Mouse (Mus musculus) heart, embryonic 13.5 days (tissue): ENCODE data around the gene Gys1. TPM values are rescaled to one million over a fixed set of nuclear protein-coding genes. Genes with fewer than 3 reads are reported as not detected.

Experiments
- ATAC-seq: fragments of 200-750 bp; cut with Nextera tagmentation; 2 replicates; pipeline ENCODE4 v1.8.0; 2017; ENCODE audit warnings: moderate TSS enrichment; ENCODE audit not compliant: insufficient number of reproducible peaks, low FRiP score, low TSS enrichment; ENCODE audit errors: extremely low read depth
- H3K27ac ChIP-seq: fragments of 300-500 bp; sonication (generic); replicated peaks from 2 replicates; pipeline ENCODE4 v1.5.1; 2015; ENCODE audit warnings: moderate library complexity, mild to moderate bottlenecking, inconsistent platforms
- H3K27me3 ChIP-seq: fragments of 300-500 bp; sonication (generic); replicated peaks from 2 replicates; pipeline ENCODE4 v1.6.1; 2015; ENCODE audit warnings: mild to moderate bottlenecking, inconsistent platforms
- H3K36me3 ChIP-seq: fragments of 300-500 bp; sonication (generic); 2 replicates; pipeline ENCODE4 v1.6.1; 2015; ENCODE audit warnings: mild to moderate bottlenecking, inconsistent platforms
- H3K4me1 ChIP-seq: fragments of 300-500 bp; sonication (generic); 2 replicates; pipeline ENCODE4 v1.6.1; 2015; ENCODE audit warnings: inconsistent platforms
- H3K4me2 ChIP-seq: fragments of 300-500 bp; sonication (generic); 2 replicates; pipeline ENCODE4 v1.6.1; 2015; ENCODE audit warnings: inconsistent platforms, mild to moderate bottlenecking, moderate library complexity
- H3K4me3 ChIP-seq: fragments of 300-500 bp; sonication (generic); 2 replicates; pipeline ENCODE4 v1.5.1; 2015; ENCODE audit warnings: moderate library complexity, mild to moderate bottlenecking, inconsistent platforms
- H3K9ac ChIP-seq: fragments of 300-500 bp; sonication (generic); 2 replicates; pipeline ENCODE4 v1.6.1; 2015; ENCODE audit warnings: inconsistent platforms, mild to moderate bottlenecking, moderate library complexity
- H3K9me3 ChIP-seq: fragments of 300-500 bp; sonication (generic); 2 replicates; pipeline ENCODE4 v1.6.1; 2016; ENCODE audit warnings: inconsistent platforms
- WGBS: fragments of 180-500 bp; shearing (Covaris S2); methylation state at CpG from one replicate; pipeline ENCODE4 v1.1.7; 2015; ENCODE audit warnings: mixed read lengths; 5-methylcytosine and 5-hydroxymethylcytosine counted together
- polyA plus RNA-seq: library from polyadenylated mRNA; unstranded; fragments of >200 nt; fragmentation: Nextera tagmentation; extraction: Ambion mirVana; gene quantifications from 2 replicates; pipeline ENCODE4 v1.2.1, GENCODE M21; 2015

Gys1 gene
- polyA plus RNA-seq, 1 experiment from 2014 or later: 91.8 TPM

DNA sequence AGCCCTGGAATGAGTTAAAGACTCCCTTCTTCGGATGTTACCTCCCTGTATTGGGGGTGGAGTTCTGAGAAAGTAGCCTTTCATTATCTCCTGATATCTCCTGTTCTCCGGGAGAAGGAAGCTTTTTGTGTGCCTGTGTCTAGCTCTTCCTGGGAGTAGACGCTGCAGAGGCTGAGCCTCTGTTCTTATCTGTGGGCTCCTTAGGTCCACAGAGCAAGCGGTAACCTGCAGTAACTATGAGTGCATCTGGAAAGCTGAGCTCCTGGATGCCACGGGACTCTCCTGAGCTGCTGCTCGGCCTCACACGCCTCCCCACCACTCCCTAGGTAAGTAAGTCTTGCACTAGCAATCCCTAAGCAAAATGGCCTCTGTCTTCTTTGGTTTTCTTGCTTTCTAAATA, 51.5 kb downstream of the Gys1 start:
- Histone ChIP-seq H3K27me3 (no peaks in the 10 kb centered on the region), H3K4me1 (peaks cover 24% of the 10 kb centered on the region), H3K9me3 (no peaks in the 10 kb centered on the region), H3K4me3 (no peak overlapping the region), H3K4me2 (no peak overlapping the region), H3K9ac (no peak overlapping the region), H3K36me3 (0 out of 2 replicates have a peak, but pooled peaks cover 2% of the 10 kb centered on the region), H3K27ac (no peak overlapping the region)
- ATAC-seq: no peak
- 47% methylated on average over 7 of the region's 7 CpGs for WGBS

DNA sequence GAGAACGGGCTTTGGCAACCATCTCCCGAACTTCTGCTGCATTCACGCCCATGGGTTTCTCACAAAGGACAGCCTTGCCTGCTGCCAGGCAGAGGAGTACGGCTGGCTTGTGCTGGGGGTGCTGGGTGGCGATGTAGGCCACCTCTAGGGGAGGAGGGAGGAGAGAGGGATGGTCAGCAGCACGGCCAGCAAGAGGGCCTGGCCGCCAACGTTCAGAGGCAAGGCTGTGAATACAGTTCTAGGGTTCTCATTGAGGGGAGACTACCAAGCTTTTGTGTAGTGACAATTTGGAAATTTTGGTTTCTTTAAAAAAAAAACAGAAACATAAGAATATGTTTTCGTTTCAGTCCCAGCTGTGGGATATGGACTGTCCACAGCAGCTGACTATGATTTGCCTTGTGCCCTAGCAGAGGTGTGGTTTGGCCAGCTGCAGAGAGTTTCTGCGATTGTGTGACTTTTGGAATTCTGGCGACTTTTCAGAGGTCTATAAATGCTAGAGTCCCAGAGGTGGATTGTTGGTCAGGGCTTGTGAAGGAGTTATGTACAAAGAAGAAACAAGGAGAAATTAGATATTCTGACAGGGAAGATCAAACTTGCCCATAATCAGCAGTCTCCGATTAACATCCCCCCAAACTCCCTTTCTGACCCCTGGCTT, 52.2 kb downstream of the Gys1 start, which contains the start of gene Gm45808:
Gene Gm45808, minus strand, starts transcription at position 51 of the 655 bp plus-strand sequence.
- ATAC-seq: no peak
- 83% methylated on average over 12 of the region's 12 CpGs for whole genome bisulfite sequencing
- Histone ChIP-seq H3K36me3 (peaks cover 2% of the 10 kb centered on the region; the same call in 1 of the 2 replicates), H3K9ac (no peak within 1 kb of the TSS), H3K27me3 (no peaks in the 10 kb centered on the region), H3K4me2 (peak within 1 kb of the TSS; percentile 78; the same call in 1 of the 2 replicates), H3K9me3 (no peaks in the 10 kb centered on the region), H3K4me1 (peaks cover 29% of the 10 kb centered on the region), H3K4me3 (no peak within 1 kb of the TSS), H3K27ac (no peak within 1 kb of the TSS)

DNA sequence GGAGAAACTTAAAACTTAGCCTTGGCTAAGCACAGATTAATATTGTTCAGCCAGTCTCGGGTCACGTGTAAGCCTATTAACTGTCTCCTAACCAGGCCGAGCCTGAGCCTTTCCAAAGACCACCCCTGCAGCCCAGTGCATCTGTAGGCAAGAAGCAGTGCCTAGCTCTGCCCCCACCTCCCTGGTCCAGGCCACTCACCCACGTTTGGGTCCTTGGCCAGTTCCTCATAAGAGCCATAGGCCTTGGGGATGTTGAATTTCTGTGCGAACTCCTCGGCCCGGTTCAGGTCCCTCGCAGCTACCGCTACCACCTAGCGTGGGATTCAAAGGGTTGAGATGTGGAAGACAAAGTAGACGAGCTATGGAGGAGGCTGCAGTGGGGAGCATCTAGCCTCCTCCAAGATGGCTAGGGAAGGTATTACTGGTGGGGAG, 53.2 kb downstream of the Gys1 start:
- H3K4me3 ChIP-seq: peak overlapping the region; percentile 62
- WGBS: 42% methylated on average over 11 of the region's 11 CpGs
- peak overlapping the region; percentile 84 for H3K9ac ChIP-seq
- peak overlapping the region; percentile 78 for H3K4me2 ChIP-seq
- H3K27me3 ChIP-seq: no peaks in the 10 kb centered on the region
- no peak for ATAC-seq
- H3K4me1 ChIP-seq: peaks cover 29% of the 10 kb centered on the region
- H3K27ac ChIP-seq: peak overlapping the region; percentile 58; the same call in 1 of the 2 replicates
- H3K36me3 ChIP-seq: peaks cover 12% of the 10 kb centered on the region
- H3K9me3 ChIP-seq: no peaks in the 10 kb centered on the region

DNA sequence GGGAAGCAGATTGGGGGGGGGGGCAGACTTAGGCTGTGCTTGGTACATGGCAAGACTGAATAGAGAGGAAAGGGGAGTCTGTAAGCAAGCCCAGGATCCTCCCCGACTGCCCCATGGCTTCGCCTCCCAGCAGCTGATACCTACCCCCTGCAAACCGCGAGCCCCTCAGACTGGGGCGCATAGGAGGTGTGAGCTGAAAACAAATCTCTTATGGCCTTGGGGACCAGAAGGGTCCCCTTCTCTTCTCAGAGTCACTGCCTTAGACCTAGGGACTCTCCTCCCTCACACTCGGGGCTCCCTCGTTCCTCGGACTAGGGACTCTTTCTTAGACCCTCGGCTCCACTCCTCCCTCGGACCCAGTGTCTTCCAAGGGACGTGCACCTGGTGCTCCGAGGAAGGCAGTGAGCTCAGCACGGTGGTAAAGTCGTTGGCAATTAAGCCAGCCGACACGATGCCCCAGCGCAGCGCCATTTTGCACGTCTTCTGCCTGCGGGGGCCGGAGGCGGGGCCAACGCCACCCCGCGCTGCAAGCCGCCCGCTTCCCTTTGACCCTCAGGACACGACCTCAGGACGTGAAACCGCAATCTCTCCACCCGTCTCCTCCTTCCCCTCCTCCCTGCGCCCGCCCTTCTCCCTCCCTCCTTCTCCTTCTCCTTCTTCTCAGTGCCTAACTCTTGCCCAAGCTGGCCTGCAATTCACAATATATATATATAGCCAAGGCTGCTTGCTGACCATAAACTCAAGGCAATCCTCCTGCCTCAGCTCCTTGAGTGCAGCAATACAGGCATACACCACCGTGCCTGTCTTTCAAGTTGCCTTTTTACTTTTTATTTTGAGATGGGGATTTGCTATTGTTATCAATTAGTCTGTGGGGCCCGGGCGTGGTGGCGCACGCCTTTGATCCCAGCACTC, 53.9 kb downstream of the Gys1 start, which contains the start of gene Dhdh:
Gene Dhdh, minus strand, starts transcription at position 513 of the 912 bp plus-strand sequence.
- H3K27ac ChIP-seq: peak within 1 kb of the TSS; percentile 58

DNA sequence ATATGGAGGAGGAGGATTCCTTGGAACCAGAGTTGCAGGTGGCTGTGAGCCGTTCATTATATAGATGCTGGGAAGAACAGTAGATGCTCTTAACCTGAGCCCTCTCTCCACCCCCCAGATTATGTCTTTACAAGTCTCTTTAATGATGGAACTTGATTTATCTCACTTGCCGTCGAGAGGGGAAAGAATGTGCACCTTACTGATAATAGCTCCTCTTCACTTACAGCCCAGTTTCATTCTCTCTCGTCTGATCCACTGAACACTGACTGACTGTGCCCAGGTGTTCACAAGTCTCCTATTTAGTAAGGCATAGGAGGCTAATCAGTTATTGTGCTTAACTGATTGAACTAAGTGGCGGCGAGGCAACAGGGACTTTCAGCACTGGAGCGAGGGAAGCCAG, 54.9 kb downstream of the Gys1 start:
- 49% methylated on average over 7 of the region's 7 CpGs for WGBS
- no peak overlapping the region for H3K9ac ChIP-seq
- no peak overlapping the region for H3K4me2 ChIP-seq
- H3K36me3 ChIP-seq: peaks cover 29% of the 10 kb centered on the region
- H3K27me3 ChIP-seq: no peaks in the 10 kb centered on the region
- ATAC-seq: no peak
- no peak overlapping the region for H3K4me3 ChIP-seq
- no peak overlapping the region for H3K27ac ChIP-seq
- H3K9me3 ChIP-seq: no peaks in the 10 kb centered on the region
- peaks cover 29% of the 10 kb centered on the region for H3K4me1 ChIP-seq

More for the DNA sequence above, 53.9 kb downstream of the Gys1 start, which contains the start of gene Dhdh:
- H3K27me3 ChIP-seq: no peaks in the 10 kb centered on the region
- H3K36me3 ChIP-seq: peaks cover 19% of the 10 kb centered on the region
- peak; percentile 28; the same call in 1 of the 2 replicates for ATAC-seq
- peak within 1 kb of the TSS; percentile 84 for H3K9ac ChIP-seq
- 9% methylated on average over 37 of the region's 38 CpGs for WGBS
- peak within 1 kb of the TSS; percentile 62 for H3K4me3 ChIP-seq
- peaks cover 29% of the 10 kb centered on the region for H3K4me1 ChIP-seq
- no peaks in the 10 kb centered on the region for H3K9me3 ChIP-seq
- peak within 1 kb of the TSS; percentile 78 for H3K4me2 ChIP-seq

DNA sequence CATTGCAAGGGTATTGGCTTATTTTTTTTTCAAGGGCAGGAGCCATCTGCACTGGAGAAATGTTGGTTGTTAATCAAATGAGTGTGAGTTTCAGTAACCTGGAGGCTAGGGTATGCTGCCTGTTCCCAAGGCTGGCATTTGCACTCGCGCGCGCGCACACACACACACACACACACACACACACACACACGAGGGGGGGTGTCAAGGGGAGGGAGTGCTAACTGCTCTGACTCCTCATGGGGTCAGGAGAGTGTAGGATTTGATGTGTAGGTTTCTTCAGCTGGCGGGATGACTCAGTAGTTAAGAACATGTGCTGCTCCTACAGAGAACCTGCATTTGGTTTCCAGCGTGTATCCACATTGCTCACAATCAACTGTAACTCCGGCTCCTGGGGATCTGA, 56.2 kb downstream of the Gys1 start:
- Histone ChIP-seq H3K4me1 (peaks cover 29% of the 10 kb centered on the region), H3K27me3 (no peaks in the 10 kb centered on the region), H3K36me3 (peaks cover 40% of the 10 kb centered on the region), H3K27ac (no peak overlapping the region), H3K9ac (0 out of 2 replicates have a peak overlapping the region, but pooled peaks have one; percentile 42), H3K4me2 (peak overlapping the region; percentile 37), H3K4me3 (no peak overlapping the region), H3K9me3 (no peaks in the 10 kb centered on the region)
- WGBS: 46% methylated on average over 9 of the region's 9 CpGs
- no peak for ATAC-seq

DNA sequence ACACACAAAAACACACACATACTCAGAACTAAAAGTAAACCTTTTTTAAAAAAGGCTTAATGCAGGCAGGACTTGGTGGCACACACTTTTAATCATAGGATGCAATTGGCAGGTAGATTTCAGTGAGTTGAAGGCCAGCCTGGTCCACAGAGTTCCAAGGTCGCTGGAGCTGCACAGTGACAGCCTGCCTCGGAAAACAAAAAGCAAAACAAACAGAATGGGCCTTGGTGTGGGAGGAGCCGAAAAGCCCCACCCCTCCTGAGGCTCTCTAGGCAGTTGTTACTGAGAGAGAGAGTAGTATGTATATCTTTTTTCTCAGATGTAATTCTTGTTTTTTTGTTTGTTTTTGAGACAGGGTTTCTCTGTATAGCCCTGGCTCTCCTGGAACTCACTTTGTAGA, 56.6 kb downstream of the Gys1 start:
- Histone ChIP-seq H3K4me3 (no peak overlapping the region), H3K9ac (0 out of 2 replicates have a peak overlapping the region, but pooled peaks have one; percentile 42), H3K36me3 (peaks cover 43% of the 10 kb centered on the region), H3K9me3 (no peaks in the 10 kb centered on the region), H3K27ac (no peak overlapping the region), H3K4me2 (peak overlapping the region; percentile 37; the same call in 1 of the 2 replicates), H3K4me1 (peaks cover 29% of the 10 kb centered on the region), H3K27me3 (no peaks in the 10 kb centered on the region)
- WGBS: 23% methylated on average over 3 of the region's 3 CpGs
- no peak; the same call in 1 of the 2 replicates for ATAC-seq

DNA sequence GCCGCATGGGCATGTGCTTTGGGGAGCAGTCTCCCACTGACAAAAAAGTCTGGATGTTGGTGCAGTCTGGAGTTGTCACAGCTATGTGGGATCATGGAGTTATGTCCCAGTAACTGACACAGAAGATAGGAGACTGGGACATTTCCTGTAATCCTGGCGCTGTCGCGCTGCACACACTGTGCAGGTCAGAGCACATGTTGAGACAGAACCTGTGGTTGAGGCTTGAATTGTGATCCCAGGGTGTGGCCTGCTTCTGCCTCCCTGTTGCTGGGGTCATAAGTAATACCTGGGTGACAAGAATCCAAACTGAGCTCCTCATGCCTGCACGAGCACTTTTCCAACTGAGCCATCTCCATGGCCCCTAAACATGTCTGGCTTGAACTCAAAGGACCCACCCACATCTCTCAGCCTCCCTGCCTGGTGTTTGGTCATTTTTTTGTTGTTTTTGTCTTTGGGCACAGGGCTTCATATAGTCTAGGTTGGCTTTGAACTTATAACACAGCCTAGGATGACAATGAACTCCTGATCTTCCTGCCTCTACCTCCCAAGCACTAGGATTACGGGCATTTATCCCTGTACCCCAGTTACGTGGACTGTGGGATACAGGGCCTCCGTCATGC, 57.7 kb downstream of the Gys1 start:
- ATAC-seq: no peak
- Histone ChIP-seq H3K36me3 (peaks cover 54% of the 10 kb centered on the region), H3K9me3 (no peaks in the 10 kb centered on the region), H3K4me1 (peaks cover 29% of the 10 kb centered on the region), H3K27ac (no peak overlapping the region), H3K27me3 (no peaks in the 10 kb centered on the region), H3K9ac (no peak overlapping the region), H3K4me2 (no peak overlapping the region), H3K4me3 (no peak overlapping the region)
- WGBS: 93% methylated on average over 8 of the region's 8 CpGs

DNA sequence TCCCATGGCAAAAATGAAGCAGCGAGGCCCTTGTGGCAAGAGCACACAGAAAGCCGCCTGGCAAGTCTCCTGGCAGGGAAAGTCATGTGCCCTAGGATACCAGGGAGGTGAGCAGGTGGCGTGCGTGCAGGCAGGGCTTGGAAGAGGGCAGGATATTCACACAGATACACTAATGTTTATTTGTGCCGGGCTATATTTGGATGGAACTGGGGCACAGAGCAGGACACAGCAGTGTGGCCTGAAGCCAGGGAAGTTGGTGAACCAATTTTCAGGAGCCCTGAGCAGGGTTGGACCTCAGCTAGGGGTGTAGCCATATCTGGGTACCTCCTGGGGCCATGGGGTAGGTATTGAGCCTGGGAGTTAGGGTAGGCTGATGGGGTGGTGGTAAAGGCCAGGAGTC, 58.3 kb downstream of the Gys1 start:
- peaks cover 28% of the 10 kb centered on the region for H3K4me1 ChIP-seq
- no peak overlapping the region for H3K9ac ChIP-seq
- H3K4me3 ChIP-seq: no peak overlapping the region
- 87% methylated on average over 5 of the region's 5 CpGs for whole genome bisulfite sequencing
- no peaks in the 10 kb centered on the region for H3K27me3 ChIP-seq
- H3K36me3 ChIP-seq: peaks cover 60% of the 10 kb centered on the region
- no peak for ATAC-seq
- H3K27ac ChIP-seq: no peak overlapping the region
- H3K4me2 ChIP-seq: no peak overlapping the region
- no peaks in the 10 kb centered on the region for H3K9me3 ChIP-seq

DNA sequence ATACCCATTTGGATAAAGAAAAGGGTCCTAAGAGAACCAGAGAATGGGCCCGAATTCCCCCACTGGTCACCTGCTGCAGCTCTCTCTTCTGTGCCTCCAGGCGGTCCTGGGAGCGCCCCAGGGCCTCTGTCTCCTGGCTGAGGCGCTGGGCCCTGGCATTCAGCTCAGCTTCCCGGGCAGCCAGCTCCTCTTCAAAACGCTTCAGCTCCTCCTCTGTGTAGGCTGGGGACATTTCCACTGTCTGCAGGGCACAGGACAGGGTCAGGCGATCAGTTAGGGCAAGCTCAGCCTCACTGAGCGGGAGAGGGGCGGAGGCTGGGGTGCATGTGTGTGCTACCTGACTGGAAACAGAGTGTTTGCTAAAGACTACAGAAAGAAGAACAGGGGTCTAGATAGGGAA, 59.9 kb downstream of the Gys1 start:
- H3K36me3 ChIP-seq: peaks cover 76% of the 10 kb centered on the region
- WGBS: 82% methylated on average over 9 of the region's 9 CpGs
- no peak for ATAC-seq
- no peak overlapping the region for H3K4me3 ChIP-seq
- H3K27me3 ChIP-seq: no peaks in the 10 kb centered on the region
- no peak overlapping the region for H3K27ac ChIP-seq
- H3K4me1 ChIP-seq: peaks cover 15% of the 10 kb centered on the region
- H3K4me2 ChIP-seq: no peak overlapping the region
- no peaks in the 10 kb centered on the region for H3K9me3 ChIP-seq
- H3K9ac ChIP-seq: no peak overlapping the region

DNA sequence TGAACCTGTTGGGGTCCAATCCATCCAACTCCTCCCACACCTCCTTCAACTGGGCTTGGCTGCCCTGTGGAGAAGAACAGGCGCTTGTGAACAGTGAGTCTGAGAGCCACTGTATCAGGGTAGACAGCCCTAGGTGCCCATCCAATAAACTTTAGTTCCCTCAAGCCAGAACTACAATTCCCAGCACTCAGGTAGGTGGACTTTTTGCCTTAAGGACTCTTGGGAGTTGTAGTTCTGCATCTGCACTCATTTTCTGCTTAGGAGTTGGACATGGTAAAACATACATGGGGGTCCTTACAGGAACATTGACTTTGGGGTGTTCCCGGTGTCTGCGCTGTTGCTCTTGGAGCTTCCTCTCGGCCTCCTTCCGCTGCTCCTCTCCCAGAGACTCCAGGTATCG, 63.8 kb downstream of the Gys1 start:
- Histone ChIP-seq H3K4me1 (peaks cover 5% of the 10 kb centered on the region), H3K36me3 (peaks cover 97% of the 10 kb centered on the region), H3K4me2 (no peak overlapping the region), H3K27me3 (no peaks in the 10 kb centered on the region), H3K4me3 (no peak overlapping the region), H3K27ac (no peak overlapping the region), H3K9me3 (no peaks in the 10 kb centered on the region), H3K9ac (no peak overlapping the region)
- 92% methylated on average over 6 of the region's 6 CpGs for WGBS
- no peak for ATAC-seq
